In the genomic region with DNA sequence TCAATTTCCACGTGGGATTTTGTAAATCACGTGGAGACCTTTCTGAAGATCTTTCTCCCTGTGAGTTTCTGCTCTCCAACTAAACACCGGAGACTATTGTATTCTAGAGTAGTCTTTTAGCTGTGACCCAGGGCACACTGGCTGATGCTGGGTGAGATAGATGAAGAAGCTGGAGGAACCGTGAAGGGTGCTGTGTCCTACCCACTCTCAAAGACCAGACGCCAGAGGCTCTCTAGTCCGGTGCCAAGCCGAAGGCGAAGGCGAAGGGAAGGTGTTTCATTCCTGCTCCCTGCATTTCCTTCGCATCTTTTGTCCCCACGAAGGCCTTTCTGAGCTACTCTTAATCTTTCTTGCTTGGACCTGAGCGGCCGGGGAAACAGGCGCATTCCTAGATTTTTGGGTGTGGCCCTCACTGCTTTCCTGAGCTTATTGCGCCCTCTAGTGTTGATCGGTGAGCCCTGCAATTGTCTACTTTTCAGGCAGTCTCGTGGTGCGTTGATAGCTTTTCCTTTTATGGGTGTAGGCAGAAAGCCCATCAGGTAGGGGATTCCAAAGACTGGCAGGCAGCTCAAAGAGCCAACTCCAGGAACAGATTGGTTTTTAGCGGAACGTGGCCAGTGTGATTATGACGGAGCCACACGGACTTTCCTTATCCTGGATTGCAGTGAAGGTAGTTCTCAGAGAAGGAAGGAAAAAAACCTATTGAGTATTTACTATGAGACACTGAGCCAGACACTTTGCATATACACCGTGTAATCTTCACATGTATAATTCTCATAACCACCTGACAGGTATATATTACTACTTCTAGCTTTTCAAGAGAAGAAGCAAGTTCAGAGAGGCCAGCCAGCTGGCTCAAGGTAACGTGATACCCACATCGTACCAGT, we compare ENCODE assay signal across 9 mouse cellular contexts. TPM values are rescaled to one million over a fixed set of nuclear protein-coding genes. Genes with fewer than 3 reads are reported as not detected.
DNase-seq lines count a peak whose midpoint lies in the region; ATAC-seq and TF ChIP-seq lines count a peak whose summit lies in the region.
"Had no signal": no experiment of that assay in that cellular context is flagged by ENCODE, and none has a peak within 500 bp of the region (broad histone marks: within the 10 kb centered on the region; RNA-seq: fewer than 3 reads in every experiment).

No protein-coding gene starts in this region.

- peak; percentile 90 for TF ChIP-seq CTCF in liver, embryonic 14.5 days (IDR thresholded peaks at IDR 0.05; ENCODE audit: low read depth)

- H3K4me3 ChIP-seq in brown adipose tissue, adult 24 weeks (ENCODE audit: insufficient read depth, low read depth, low read length): peak overlapping the region; percentile 43
- H3K4me3 ChIP-seq in forebrain, embryonic 10.5 days: peak overlapping the region; percentile 37
- peak overlapping the region; percentile 46 for H3K4me3 ChIP-seq in heart, embryonic 15.5 days
- no peak overlapping the region for H3K4me3 ChIP-seq in liver, embryonic 14.5 days (ENCODE audit: insufficient read depth in 1 of 2, low read depth in 2 of 2, low read length in 2 of 2)
- peak overlapping the region; percentile 34 for H3K4me3 ChIP-seq in stomach, embryonic 15.5 days (replicated peaks)

- H3K27me3 ChIP-seq in forebrain, embryonic 10.5 days (ENCODE audit: poor library complexity, severe bottlenecking): 0 out of 2 replicates have a peak, but pooled peaks cover 6% of the 10 kb centered on the region
- no peaks in the 10 kb centered on the region for H3K27me3 ChIP-seq in heart, embryonic 15.5 days
- 0 out of 2 replicates have a peak, but pooled peaks cover 4% of the 10 kb centered on the region for H3K27me3 ChIP-seq in liver, embryonic 14.5 days (ENCODE audit: control insufficient read depth, insufficient read depth, low read length)
- 0 out of 2 replicates have a peak, but pooled peaks cover 5% of the 10 kb centered on the region for H3K27me3 ChIP-seq in stomach, embryonic 15.5 days (replicated peaks)

- H3K9ac ChIP-seq in heart, embryonic 15.5 days: peak overlapping the region; percentile 39
- H3K9ac ChIP-seq in liver, embryonic 14.5 days (replicated peaks): no peak overlapping the region
- H3K9ac ChIP-seq in stomach, embryonic 15.5 days: no peak overlapping the region

- 20% methylated on average over 25 of the region's 25 CpGs for WGBS in forebrain, embryonic 10.5 days
- 11% methylated on average over 25 of the region's 25 CpGs for WGBS in heart, embryonic 15.5 days
- WGBS in liver, embryonic 14.5 days (ENCODE audit: insufficient replicate concordance): 19% methylated on average over 25 of the region's 25 CpGs
- 10% methylated on average over 25 of the region's 25 CpGs for WGBS in stomach, embryonic 15.5 days

- H3K9me3 ChIP-seq in forebrain, embryonic 10.5 days: no peaks in the 10 kb centered on the region
- H3K9me3 ChIP-seq in heart, embryonic 15.5 days (replicated peaks): no peaks in the 10 kb centered on the region
- H3K9me3 ChIP-seq in liver, embryonic 14.5 days (ENCODE audit: control insufficient read depth, low read length): no peaks in the 10 kb centered on the region
- H3K9me3 ChIP-seq in stomach, embryonic 15.5 days: no peaks in the 10 kb centered on the region

- H3K36me3 ChIP-seq in forebrain, embryonic 10.5 days (replicated peaks): no peaks in the 10 kb centered on the region
- no peaks in the 10 kb centered on the region for H3K36me3 ChIP-seq in heart, embryonic 15.5 days
- no peaks in the 10 kb centered on the region for H3K36me3 ChIP-seq in liver, embryonic 14.5 days (replicated peaks; ENCODE audit: control insufficient read depth, insufficient read depth, low read depth)
- no peaks in the 10 kb centered on the region for H3K36me3 ChIP-seq in stomach, embryonic 15.5 days

- H3K4me1 ChIP-seq in brown adipose tissue, adult 24 weeks (ENCODE audit: control insufficient read depth, insufficient read depth, insufficient read length, low read length): peaks cover 10% of the 10 kb centered on the region
- H3K4me1 ChIP-seq in forebrain, embryonic 10.5 days: peaks cover 15% of the 10 kb centered on the region
- peaks cover 30% of the 10 kb centered on the region for H3K4me1 ChIP-seq in heart, embryonic 15.5 days (replicated peaks)
- H3K4me1 ChIP-seq in liver, embryonic 14.5 days (replicated peaks; ENCODE audit: control insufficient read depth in 2 of 2, insufficient read depth in 2 of 2, low read length in 1 of 2): no peaks in the 10 kb centered on the region
- H3K4me1 ChIP-seq in stomach, embryonic 15.5 days: no peaks in the 10 kb centered on the region; the same call in 1 of the 2 replicates

- no peak for TF ChIP-seq EP300 in liver, embryonic 14.5 days (IDR thresholded peaks at IDR 0.05; ENCODE audit: low read depth)

- no peak overlapping the region for H3K27ac ChIP-seq in brown adipose tissue, adult 24 weeks (replicated peaks; ENCODE audit: low read depth, low read length)
- H3K27ac ChIP-seq in forebrain, embryonic 10.5 days: no peak overlapping the region
- H3K27ac ChIP-seq in heart, embryonic 15.5 days: 0 out of 2 replicates have a peak overlapping the region, but pooled peaks have one; percentile 8
- no peak overlapping the region for H3K27ac ChIP-seq in liver, embryonic 14.5 days
- no peak overlapping the region for H3K27ac ChIP-seq in stomach, embryonic 15.5 days

- peak; percentile 84 for DNase-seq in forebrain, embryonic 10.5 days (ENCODE audit: extremely low spot score, low spot score)
- peak; percentile 86 for DNase-seq in kidney, postnatal 14 days
- peak; percentile 28 to 49 (median 36) for DNase-seq in liver, embryonic 14.5 days (ENCODE audit: low read depth in 3 of 3, low spot score in 3 of 3)
- peak; percentile 89 for DNase-seq in neural tube, embryonic 10.5 days (ENCODE audit: extremely low spot score, low spot score)

- peak; percentile 60 for ATAC-seq in CD4-positive, CD25-positive, alpha-beta regulatory T cell, adult 4 months
- peak; percentile 19; the same call in 1 of the 2 replicates for ATAC-seq in heart, embryonic 15.5 days (replicated peaks; ENCODE audit: insufficient number of reproducible peaks, insufficient read depth, low FRiP score, low read depth)
- no peak for ATAC-seq in liver, embryonic 14.5 days (ENCODE audit: insufficient read depth)
- peak; percentile 29; the same call in 1 of the 2 replicates for ATAC-seq in stomach, embryonic 15.5 days (ENCODE audit: insufficient read depth, low FRiP score, low read depth)

- peak overlapping the region; percentile 69 for H3K4me2 ChIP-seq in heart, embryonic 15.5 days
- H3K4me2 ChIP-seq in liver, embryonic 14.5 days (ENCODE audit: low read depth): peak overlapping the region; percentile 34; the same call in 1 of the 2 replicates
- peak overlapping the region; percentile 68 for H3K4me2 ChIP-seq in stomach, embryonic 15.5 days

RNA-seq across cellular contexts. Expression of a gene that starts 5.9 kb away (rescaled TPM):
- polyA plus RNA-seq in CD4-positive, CD25-positive, alpha-beta regulatory T cell, adult 4 months (2017; shearing (Covaris generic)): under 1 TPM in 1 of 2 experiments, not detected in 1; 0.15 TPM
- 6.3 and 10.6 TPM in 2 replicates for polyA plus RNA-seq in brown adipose tissue, adult 24 weeks (2012; ENCODE audit: insufficient read depth, insufficient read length, missing spikeins)
- polyA plus RNA-seq in forebrain, embryonic 10.5 days (2016; fragmentation: Nextera tagmentation; extraction: Ambion mirVana): 34.3 and 36.7 TPM in 2 replicates
- 21.6 and 22.7 TPM in 2 replicates for polyA plus RNA-seq in heart, embryonic 15.5 days (2015; fragmentation: Nextera tagmentation; extraction: Ambion mirVana)
- 0.52 and 0.65 TPM in 2 replicates for polyA plus RNA-seq in liver, embryonic 14.5 days (2012; rRNA removed)
- polyA plus RNA-seq in liver, embryonic 14.5 days (2014; fragmentation: Nextera tagmentation; extraction: Ambion mirVana): 1.9 and 2.1 TPM in 2 replicates
- polyA plus RNA-seq in stomach, embryonic 15.5 days (2015; fragmentation: Nextera tagmentation; extraction: Ambion mirVana): 22.9 and 23.0 TPM in 2 replicates

RNA-seq across cellular contexts. Expression of a gene that starts 7.8 kb away (rescaled TPM):
- polyA plus RNA-seq in CD4-positive, CD25-positive, alpha-beta regulatory T cell, adult 4 months (2017; shearing (Covaris generic)): not detected
- polyA plus RNA-seq in brown adipose tissue, adult 24 weeks (2012; ENCODE audit: insufficient read depth, insufficient read length, missing spikeins): not detected in 2 replicates
- polyA plus RNA-seq in forebrain, embryonic 10.5 days (2016; fragmentation: Nextera tagmentation; extraction: Ambion mirVana): not detected in 2 replicates
- not detected in 2 replicates for polyA plus RNA-seq in heart, embryonic 15.5 days (2015; fragmentation: Nextera tagmentation; extraction: Ambion mirVana)
- polyA plus RNA-seq in liver, embryonic 14.5 days (2012; rRNA removed): not detected in 2 replicates
- not detected in 2 replicates for polyA plus RNA-seq in liver, embryonic 14.5 days (2014; fragmentation: Nextera tagmentation; extraction: Ambion mirVana)
- not detected in 2 replicates for polyA plus RNA-seq in stomach, embryonic 15.5 days (2015; fragmentation: Nextera tagmentation; extraction: Ambion mirVana)
- polyA plus RNA-seq: gonadal fat pad, adult 2 months had no signal

Comparison
In these comparisons a context has a peak if more than half of its experiments do, and no peak if none do; other contexts are left out.
1. H3K4me3 ChIP-seq: peak in brown adipose tissue, adult 24 weeks (single experiment), forebrain, embryonic 10.5 days (single experiment), heart, embryonic 15.5 days (single experiment) and stomach, embryonic 15.5 days (single experiment); none in liver, embryonic 14.5 days (0 of 2).
2. DNase-seq: peak in every context shown above with its lines; median percentile 89 in neural tube, embryonic 10.5 days; 86 in kidney, postnatal 14 days; 84 in forebrain, embryonic 10.5 days; 36 in liver, embryonic 14.5 days.
3. Peak in every context shown above with its lines, with median percentiles within 50 percentile points of each other: H3K4me2 ChIP-seq.